Mouse (Mus musculus) kidney, adult 2 months (tissue): ENCODE data around the gene Rasgrp3.

ENCODE experiments used
- CTCF ChIP-seq: fragments of 200-500 bp; conservative IDR thresholded peaks from 2 replicates; pipeline ENCODE4 v1.5.1; 2011; ENCODE audit warnings: low read depth, mild to moderate bottlenecking, control low read depth, low read length, moderate library complexity, mixed read lengths; ENCODE audit not compliant: insufficient read depth, insufficient read length
- POLR2A ChIP-seq: fragments of 200-500 bp; IDR thresholded peaks from one replicate; pipeline ENCODE4 v1.6.1; 2011; ENCODE audit warnings: low read depth, low read length, control low read depth

DNA sequence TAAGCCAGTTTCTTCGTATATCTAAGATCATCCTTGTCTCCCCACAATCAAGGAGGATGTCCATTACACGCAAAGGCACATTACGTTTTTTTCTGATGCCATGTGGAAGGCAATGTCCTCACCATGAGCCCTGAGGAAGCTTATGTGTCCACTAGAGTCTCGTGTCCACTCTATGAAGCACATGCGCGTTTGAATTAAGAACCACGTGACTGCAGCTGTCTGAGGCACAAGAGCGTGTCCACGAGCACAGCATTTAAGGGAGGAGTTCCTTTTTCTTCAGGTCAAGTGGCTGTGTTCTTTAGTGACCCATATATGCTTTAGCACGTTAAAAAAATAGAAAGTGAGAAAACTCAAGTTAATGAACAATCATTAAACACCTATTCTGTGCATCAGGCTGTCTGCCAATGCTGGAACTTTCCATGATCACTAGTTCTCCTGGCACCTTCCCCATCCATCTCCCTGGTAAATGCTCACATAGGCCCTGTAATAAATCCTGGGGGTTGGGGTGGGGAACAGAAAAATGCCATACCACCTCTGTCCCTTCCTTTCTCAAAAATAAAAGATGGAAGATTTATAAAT is 70.5 kb downstream of the Rasgrp3 start:
- TF ChIP-seq POLR2A (no peak), CTCF (no peak)
